Mouse (Mus musculus): ENCODE results near the gene Rassf2. TPM values are rescaled to one million over a fixed set of nuclear protein-coding genes. Genes with fewer than 3 reads are reported as not detected.

The Rassf2 gene
- polyA plus RNA-seq, 1 experiment: 0.94 TPM

DNA sequence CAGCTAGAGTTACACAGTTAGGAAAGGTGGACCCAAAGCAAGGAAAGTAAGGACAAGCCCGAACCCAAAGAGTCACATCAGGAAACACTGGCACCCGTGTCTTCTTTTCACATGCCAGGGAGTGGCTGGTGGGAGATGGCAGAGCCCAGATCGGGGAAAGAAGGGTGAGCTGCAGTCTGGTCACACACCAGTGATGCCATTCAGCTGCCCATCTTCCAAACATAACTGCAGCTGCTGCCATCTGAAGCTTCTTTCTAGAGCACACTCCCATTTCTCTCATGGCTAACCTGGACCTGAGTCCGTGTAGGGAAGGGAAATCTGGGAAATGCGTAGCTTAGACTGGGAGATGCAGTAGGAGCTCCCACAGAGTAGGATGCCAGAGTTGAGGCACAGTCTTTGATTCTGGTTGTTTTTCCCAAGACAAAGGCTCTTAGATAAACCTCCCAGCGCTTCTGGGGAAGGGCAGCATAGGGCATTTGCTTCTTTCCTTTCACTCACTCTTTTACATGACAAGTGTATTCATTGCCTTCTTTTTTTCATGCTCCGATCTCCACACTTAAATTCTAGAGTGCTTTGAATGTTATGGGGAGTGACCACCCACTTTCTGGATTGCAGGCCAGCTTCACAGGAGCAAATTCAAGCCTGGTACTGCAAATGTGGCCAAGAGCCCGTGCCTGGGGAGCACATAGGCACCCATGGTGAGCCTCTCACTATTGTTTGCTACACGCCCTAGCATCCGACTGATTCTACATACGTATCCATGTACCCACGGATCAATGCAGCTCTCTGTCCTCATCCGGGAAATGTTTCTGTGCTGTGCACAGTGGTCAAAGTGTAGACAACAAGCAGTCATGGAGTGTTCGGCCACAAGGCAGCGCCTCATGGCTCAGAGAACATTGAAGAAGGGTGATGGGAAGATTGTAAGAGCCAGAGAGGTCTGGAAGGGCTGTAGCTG lies 14.5 kb upstream of the Rassf2 start:
- Histone ChIP-seq H3K79me2 (ENCODE audit: control insufficient read depth, insufficient read depth) (no peaks in the 10 kb centered on the region), H3K36me3 (ENCODE audit: control insufficient read depth, insufficient read depth) (no peaks in the 10 kb centered on the region), H3K27me3 (ENCODE audit: control insufficient read depth, insufficient read depth, insufficient read length) (no peaks in the 10 kb centered on the region), H3ac (ENCODE audit: control insufficient read depth, insufficient read length, low read depth) (no peak overlapping the region), H3K4me3 (ENCODE audit: insufficient read depth, poor library complexity, severe bottlenecking) (no peak overlapping the region), H3K79me3 (ENCODE audit: low read depth) (no peaks in the 10 kb centered on the region)
- TF ChIP-seq USF1 (IDR thresholded peaks at IDR 0.05; ENCODE audit: low read depth) (no peak), CTCF (IDR thresholded peaks at IDR 0.05; ENCODE audit: control insufficient read depth, insufficient read depth, insufficient read length) (no peak)

DNA sequence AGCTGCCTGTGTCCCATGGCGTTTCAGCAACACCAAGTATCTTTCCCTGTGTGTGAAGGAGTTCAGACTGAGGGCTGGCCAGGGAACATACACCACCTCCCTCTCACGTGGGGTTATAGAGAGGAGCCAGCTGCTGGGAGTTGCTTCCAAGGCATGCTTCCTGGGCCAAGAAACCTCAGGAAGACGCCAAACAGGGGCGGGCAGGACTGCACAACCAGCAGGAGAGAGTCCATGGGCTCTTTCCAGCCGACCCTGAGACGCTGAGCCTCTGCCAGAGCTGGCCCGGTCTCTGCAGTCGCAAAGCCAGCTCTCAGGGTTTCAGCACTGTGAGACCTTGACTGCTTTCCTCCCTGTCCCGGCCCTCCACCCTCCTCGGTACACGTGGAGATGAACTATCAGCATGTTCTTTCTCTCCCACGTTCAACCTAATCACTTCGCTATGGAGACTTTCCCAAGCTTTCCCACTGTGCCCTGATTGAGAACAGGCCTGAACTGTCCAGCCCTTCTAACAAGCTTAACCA lies 13.1 kb upstream of the Rassf2 start:
- Histone ChIP-seq H3ac (ENCODE audit: control insufficient read depth, insufficient read length, low read depth) (no peak overlapping the region), H3K4me3 (ENCODE audit: insufficient read depth, poor library complexity, severe bottlenecking) (no peak overlapping the region), H3K27me3 (ENCODE audit: control insufficient read depth, insufficient read depth, insufficient read length) (no peaks in the 10 kb centered on the region), H3K79me2 (ENCODE audit: control insufficient read depth, insufficient read depth) (no peaks in the 10 kb centered on the region), H3K36me3 (ENCODE audit: control insufficient read depth, insufficient read depth) (no peaks in the 10 kb centered on the region), H3K79me3 (ENCODE audit: low read depth) (no peaks in the 10 kb centered on the region)
- TF ChIP-seq USF1 (IDR thresholded peaks at IDR 0.05; ENCODE audit: low read depth): no peak

DNA sequence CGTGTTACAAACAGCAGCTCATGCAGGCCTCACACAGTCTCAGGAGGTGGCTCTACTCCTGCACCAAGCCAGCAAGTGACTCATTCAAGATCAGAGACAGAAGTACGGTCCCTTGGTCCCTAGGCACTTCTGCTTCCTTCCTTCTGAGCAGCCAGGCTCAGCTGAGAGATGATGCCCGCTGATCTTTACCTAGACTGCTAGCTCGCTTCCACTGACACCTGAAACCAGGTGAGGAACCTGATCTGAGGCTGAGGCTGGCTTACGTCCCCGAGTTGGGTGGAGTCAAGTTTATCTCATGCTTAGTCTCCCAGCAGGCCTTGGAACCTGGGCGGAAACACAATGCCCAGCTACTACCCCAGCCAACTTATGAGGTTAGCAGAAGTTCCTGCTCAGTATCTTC lies 9.8 kb upstream of the Rassf2 start:
- Histone ChIP-seq H3K79me2 (ENCODE audit: control insufficient read depth, insufficient read depth) (no peaks in the 10 kb centered on the region), H3K27me3 (ENCODE audit: control insufficient read depth, insufficient read depth, insufficient read length) (no peaks in the 10 kb centered on the region), H3K36me3 (ENCODE audit: control insufficient read depth, insufficient read depth) (no peaks in the 10 kb centered on the region), H3ac (ENCODE audit: control insufficient read depth, insufficient read length, low read depth) (no peak overlapping the region), H3K79me3 (ENCODE audit: low read depth) (no peaks in the 10 kb centered on the region), H3K4me3 (ENCODE audit: insufficient read depth, poor library complexity, severe bottlenecking) (no peak overlapping the region)
- TF ChIP-seq MAX (IDR thresholded peaks at IDR 0.05): no peak

DNA sequence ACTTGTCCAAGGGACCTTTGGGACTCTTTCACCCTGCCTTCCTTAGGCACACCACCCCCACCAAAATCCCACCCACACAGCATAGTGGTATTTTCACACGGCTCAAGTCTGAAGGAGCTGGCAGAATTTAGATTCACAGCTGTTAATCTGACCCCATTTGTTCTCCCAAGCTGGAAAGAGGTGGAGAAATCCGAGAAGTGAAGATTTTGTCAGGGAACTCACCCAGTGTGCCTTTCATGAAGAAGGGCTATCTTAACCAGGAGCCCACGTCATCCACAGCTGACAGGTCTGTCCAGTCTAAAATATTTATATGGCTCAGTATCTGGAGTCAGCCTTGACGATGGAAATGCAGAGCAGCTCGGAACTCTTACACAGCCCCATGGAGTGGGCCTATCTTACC lies 6.3 kb upstream of the Rassf2 start:
- Histone ChIP-seq H3K79me2 (ENCODE audit: control insufficient read depth, insufficient read depth) (no peaks in the 10 kb centered on the region), H3K27me3 (ENCODE audit: control insufficient read depth, insufficient read depth, insufficient read length) (no peaks in the 10 kb centered on the region), H3K79me3 (ENCODE audit: low read depth) (no peaks in the 10 kb centered on the region), H3ac (ENCODE audit: control insufficient read depth, insufficient read length, low read depth) (no peak overlapping the region), H3K4me3 (ENCODE audit: insufficient read depth, poor library complexity, severe bottlenecking) (no peak overlapping the region), H3K36me3 (ENCODE audit: control insufficient read depth, insufficient read depth) (no peaks in the 10 kb centered on the region)
- TF ChIP-seq MAX (IDR thresholded peaks at IDR 0.05): no peak
- no peak for TF ChIP-seq MYOG (IDR thresholded peaks at IDR 0.05; ENCODE audit: control insufficient read depth, extremely low read depth, insufficient read length)
- no peak for TF ChIP-seq CEBPB (IDR thresholded peaks at IDR 0.05; ENCODE audit: low read depth)
- no peak for TF ChIP-seq FOSL1 (IDR thresholded peaks at IDR 0.05; ENCODE audit: insufficient read depth, low read length, poor library complexity, severe bottlenecking)
- TF ChIP-seq CTCF (IDR thresholded peaks at IDR 0.05; ENCODE audit: control insufficient read depth, insufficient read depth, insufficient read length): no peak
- TF ChIP-seq USF1 (IDR thresholded peaks at IDR 0.05; ENCODE audit: low read depth): no peak
- TF ChIP-seq MYOD1 (IDR thresholded peaks at IDR 0.05; ENCODE audit: control insufficient read depth, insufficient read length, low read depth): no peak

DNA sequence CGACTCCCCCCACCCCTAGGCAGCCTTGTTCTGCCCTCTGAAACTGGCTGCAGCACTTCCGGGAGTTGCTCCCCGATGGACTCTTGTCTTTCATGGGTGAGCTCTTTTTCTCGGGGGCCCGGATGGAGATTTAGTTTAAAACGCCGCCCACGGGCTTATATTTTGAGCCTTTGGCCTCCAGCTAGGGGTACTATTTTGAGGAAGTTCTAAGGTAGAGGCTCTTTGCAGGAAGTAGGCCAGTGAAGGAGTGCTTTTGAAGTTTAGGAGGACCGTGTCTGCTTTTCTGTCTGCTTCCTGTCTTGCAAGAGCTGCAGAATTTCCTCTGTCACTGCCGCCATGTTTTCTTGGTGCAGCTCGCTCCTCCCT lies 5.4 kb upstream of the Rassf2 start:
- Histone ChIP-seq H3K27me3 (ENCODE audit: control insufficient read depth, insufficient read depth, insufficient read length) (no peaks in the 10 kb centered on the region), H3ac (ENCODE audit: control insufficient read depth, insufficient read length, low read depth) (no peak overlapping the region), H3K79me2 (ENCODE audit: control insufficient read depth, insufficient read depth) (no peaks in the 10 kb centered on the region), H3K4me3 (ENCODE audit: insufficient read depth, poor library complexity, severe bottlenecking) (no peak overlapping the region), H3K79me3 (ENCODE audit: low read depth) (no peaks in the 10 kb centered on the region), H3K36me3 (ENCODE audit: control insufficient read depth, insufficient read depth) (no peaks in the 10 kb centered on the region)
- TF ChIP-seq MYOD1 (IDR thresholded peaks at IDR 0.05; ENCODE audit: control insufficient read depth, insufficient read length, low read depth): no peak
- TF ChIP-seq CEBPB (IDR thresholded peaks at IDR 0.05; ENCODE audit: low read depth): no peak
- TF ChIP-seq FOSL1 (IDR thresholded peaks at IDR 0.05; ENCODE audit: insufficient read depth, low read length, poor library complexity, severe bottlenecking): no peak
- no peak for TF ChIP-seq MAX (IDR thresholded peaks at IDR 0.05)
- no peak for TF ChIP-seq CTCF (IDR thresholded peaks at IDR 0.05; ENCODE audit: control insufficient read depth, insufficient read depth, insufficient read length)
- no peak for TF ChIP-seq USF1 (IDR thresholded peaks at IDR 0.05; ENCODE audit: low read depth)
- no peak for TF ChIP-seq MYOG (IDR thresholded peaks at IDR 0.05; ENCODE audit: control insufficient read depth, extremely low read depth, insufficient read length)

DNA sequence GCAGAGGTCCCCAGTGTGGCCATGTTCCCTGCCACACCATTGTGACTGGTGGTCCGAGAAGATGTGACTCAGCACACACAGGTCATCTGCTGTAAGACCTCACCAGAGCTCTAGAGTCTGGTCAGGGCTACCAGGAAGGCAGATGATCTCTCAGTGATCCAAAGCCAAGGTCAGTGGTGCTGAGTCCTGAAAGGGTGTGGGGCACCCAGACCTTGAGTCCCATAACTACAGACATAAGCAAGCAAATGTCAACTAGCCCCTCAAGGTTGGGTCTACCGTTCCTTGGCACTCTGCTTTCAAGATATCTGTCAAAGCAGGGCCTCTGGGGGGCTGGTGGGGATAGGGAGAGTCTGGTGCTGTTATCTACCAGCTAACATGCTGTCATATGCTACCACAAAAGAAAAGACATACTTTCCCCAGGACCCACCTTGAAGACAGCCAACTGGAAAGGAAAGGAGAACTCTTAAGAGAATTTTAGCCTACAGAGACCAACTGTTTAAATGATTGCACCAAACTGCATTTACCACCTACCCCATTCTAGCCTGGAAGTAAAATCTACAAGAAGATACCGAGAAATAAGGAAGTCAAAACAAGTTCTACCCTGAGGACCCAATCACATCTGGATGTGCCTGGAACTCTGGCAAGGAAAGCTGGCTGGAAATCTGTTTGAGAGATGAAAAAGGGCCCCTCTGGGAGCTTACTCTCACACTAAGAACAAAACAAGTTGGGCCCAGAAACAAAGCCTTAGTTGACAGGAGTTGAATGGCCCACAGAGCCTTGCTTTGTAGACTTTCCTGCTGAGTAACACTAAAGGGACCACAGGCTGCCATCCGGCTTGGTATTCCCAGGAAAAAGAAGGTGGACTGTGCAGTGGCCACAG lies 4.8 kb upstream of the Rassf2 start:
- H3K79me2 ChIP-seq (ENCODE audit: control insufficient read depth, insufficient read depth): no peaks in the 10 kb centered on the region
- no peaks in the 10 kb centered on the region for H3K27me3 ChIP-seq (ENCODE audit: control insufficient read depth, insufficient read depth, insufficient read length)
- no peaks in the 10 kb centered on the region for H3K36me3 ChIP-seq (ENCODE audit: control insufficient read depth, insufficient read depth)
- no peak for TF ChIP-seq FOSL1 (IDR thresholded peaks at IDR 0.05; ENCODE audit: insufficient read depth, low read length, poor library complexity, severe bottlenecking)
- TF ChIP-seq USF1 (IDR thresholded peaks at IDR 0.05; ENCODE audit: low read depth): no peak
- no peak for TF ChIP-seq CTCF (IDR thresholded peaks at IDR 0.05; ENCODE audit: control insufficient read depth, insufficient read depth, insufficient read length)
- no peak overlapping the region for H3K4me3 ChIP-seq (ENCODE audit: insufficient read depth, poor library complexity, severe bottlenecking)
- no peaks in the 10 kb centered on the region for H3K79me3 ChIP-seq (ENCODE audit: low read depth)
- H3ac ChIP-seq (ENCODE audit: control insufficient read depth, insufficient read length, low read depth): no peak overlapping the region

Data from C2C12 (cell line).